Mouse (Mus musculus): ENCODE measurements around the gene Olfr172. TPM values are rescaled to one million over a fixed set of nuclear protein-coding genes. Genes with fewer than 3 reads are reported as not detected.

Olfr172 gene
- polyA plus RNA-seq, 1 experiment from 2014 or later, result not detected

DNA sequence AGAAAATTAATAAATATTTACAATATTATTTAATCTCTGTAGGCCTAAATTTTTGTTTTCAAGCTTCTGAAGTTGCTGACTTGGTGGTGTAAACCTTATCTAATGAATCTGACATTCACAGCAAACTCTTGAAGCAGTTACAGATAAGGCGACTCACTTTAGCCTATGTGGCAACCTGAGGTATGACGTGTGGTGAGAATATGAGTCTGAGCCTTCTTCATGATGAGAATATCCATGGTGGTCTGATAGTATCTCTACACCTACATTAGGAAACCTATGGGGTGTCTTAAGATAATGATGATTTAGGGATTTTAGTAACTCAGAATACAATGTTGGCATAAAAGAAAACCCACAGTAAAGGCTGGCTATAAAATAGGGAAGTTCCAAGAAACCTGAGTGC, 40.7 kb downstream of the Olfr172 start:
- H3K9ac ChIP-seq, result no peak overlapping the region
- H3K4me3 ChIP-seq (replicated peaks), result no peak overlapping the region
- 41% methylated on average over 2 of the region's 2 CpGs for WGBS (ENCODE audit: insufficient replicate concordance)
- no peaks in the 10 kb centered on the region for H3K4me1 ChIP-seq (replicated peaks)
- DNase-seq (no peak), ATAC-seq (ENCODE audit: low read depth) (no peak)
- no peaks in the 10 kb centered on the region for H3K36me3 ChIP-seq
- H3K27me3 ChIP-seq, result no peaks in the 10 kb centered on the region
- H3K9me3 ChIP-seq (replicated peaks), result no peaks in the 10 kb centered on the region
- H3K27ac ChIP-seq, result no peak overlapping the region
- H3K4me2 ChIP-seq, result no peak overlapping the region

DNA sequence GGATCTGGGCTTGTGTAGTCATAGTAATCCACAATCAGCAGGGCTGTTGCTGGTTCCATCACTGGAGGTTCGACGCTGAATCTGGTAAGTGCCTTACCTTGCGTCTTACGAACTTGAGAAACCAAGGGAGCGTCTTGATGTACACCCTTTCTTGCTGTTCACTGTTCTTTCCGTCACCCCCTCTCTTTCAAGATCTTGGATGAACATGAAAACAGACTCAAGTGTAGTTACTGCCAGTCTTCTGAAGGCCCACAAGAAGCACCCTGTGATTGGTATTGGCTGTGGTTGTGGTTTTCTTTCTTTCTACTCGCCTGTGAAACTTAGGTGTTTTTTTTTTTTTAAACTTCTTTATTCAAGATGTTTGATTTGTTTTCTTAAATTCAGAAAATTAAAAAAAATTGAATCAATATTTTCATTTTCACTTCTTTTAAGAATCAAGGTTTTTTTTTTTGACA, 44.3 kb downstream of the Olfr172 start, which contains the start of gene Gpr15:
Gene Gpr15 (minus strand): TSS at position 405 of the 455 bp plus-strand sequence.
- WGBS (ENCODE audit: insufficient replicate concordance), result 78% methylated on average over 7 of the region's 7 CpGs
- ATAC-seq (ENCODE audit: low read depth), result no peak

GRCm38 (mm10) chr16:58715018-58715417, 48.0 kb downstream of the Olfr172 start:
- Histone ChIP-seq H3K4me3 (replicated peaks) (no peak overlapping the region), H3K27me3 (no peaks in the 10 kb centered on the region), H3K4me1 (replicated peaks) (no peaks in the 10 kb centered on the region), H3K9ac (no peak overlapping the region), H3K36me3 (no peaks in the 10 kb centered on the region), H3K27ac (no peak overlapping the region), H3K4me2 (no peak overlapping the region), H3K9me3 (replicated peaks) (no peaks in the 10 kb centered on the region)
- DNase-seq (no peak), ATAC-seq (ENCODE audit: low read depth) (no peak)
- 52% methylated on average over 4 of the region's 4 CpGs for WGBS (ENCODE audit: insufficient replicate concordance)

More for the DNA sequence above, 44.3 kb downstream of the Olfr172 start, which contains the start of gene Gpr15:
- Histone ChIP-seq H3K27me3 (no peaks in the 10 kb centered on the region), H3K9me3 (replicated peaks) (no peaks in the 10 kb centered on the region), H3K4me1 (replicated peaks) (no peaks in the 10 kb centered on the region), H3K27ac (no peak within 1 kb of the TSS), H3K9ac (no peak within 1 kb of the TSS), H3K4me2 (no peak within 1 kb of the TSS), H3K36me3 (no peaks in the 10 kb centered on the region), H3K4me3 (replicated peaks) (no peak within 1 kb of the TSS)
- DNase-seq, result no peak

GRCm38 (mm10) chr16:58713128-58713527, 49.8 kb downstream of the Olfr172 start:
- DNase-seq (no peak), ATAC-seq (ENCODE audit: low read depth) (no peak)
- no peaks in the 10 kb centered on the region for H3K27me3 ChIP-seq
- 76% methylated on average over 1 of the region's 1 CpGs for WGBS (ENCODE audit: insufficient replicate concordance)
- H3K4me2 ChIP-seq, result no peak overlapping the region
- H3K9me3 ChIP-seq (replicated peaks), result no peaks in the 10 kb centered on the region
- H3K36me3 ChIP-seq, result no peaks in the 10 kb centered on the region
- 0 out of 2 replicates have a peak, but pooled peaks cover 4% of the 10 kb centered on the region for H3K4me1 ChIP-seq (replicated peaks)
- H3K4me3 ChIP-seq (replicated peaks), result no peak overlapping the region
- no peak overlapping the region for H3K27ac ChIP-seq
- H3K9ac ChIP-seq, result no peak overlapping the region

DNA sequence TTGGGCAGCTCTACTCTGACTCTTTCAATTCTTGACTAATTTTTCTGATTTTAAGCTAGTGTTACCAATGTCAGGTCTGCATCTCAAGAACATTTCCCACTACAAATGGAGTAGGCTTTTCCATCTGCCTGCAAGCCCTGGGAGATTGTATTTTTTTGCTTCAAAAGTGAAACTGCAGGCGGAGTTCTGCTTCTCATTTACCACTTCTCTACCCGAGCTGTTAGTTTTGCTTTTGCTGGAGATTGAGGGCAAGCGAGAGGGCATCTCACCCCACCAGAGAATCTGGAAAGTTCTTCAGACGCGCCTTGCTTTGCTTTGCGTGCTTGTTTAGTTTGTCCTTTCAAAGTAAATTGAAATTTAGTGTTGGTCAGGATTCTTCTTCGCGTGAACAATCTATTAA, 50.8 kb downstream of the Olfr172 start:
- Histone ChIP-seq H3K4me2 (no peak overlapping the region), H3K9me3 (replicated peaks) (no peaks in the 10 kb centered on the region), H3K27ac (no peak overlapping the region), H3K4me3 (replicated peaks) (no peak overlapping the region), H3K9ac (no peak overlapping the region), H3K4me1 (replicated peaks) (0 out of 2 replicates have a peak, but pooled peaks cover 4% of the 10 kb centered on the region), H3K36me3 (no peaks in the 10 kb centered on the region), H3K27me3 (no peaks in the 10 kb centered on the region)
- 65% methylated on average over 8 of the region's 8 CpGs for WGBS (ENCODE audit: insufficient replicate concordance)
- DNase-seq (no peak), ATAC-seq (ENCODE audit: low read depth) (no peak)

Small RNA genes within 50 kb of the gene (microRNA-seq; reads per million reads assigned to microRNA genes)
- gene Gm27564, result not detected

Other genes starting within 250 kb of the Olfr172 start
- gene St3gal6, start 238.9 kb downstream of the Olfr172 start, polyA plus RNA-seq (2015; fragmentation: Nextera tagmentation; extraction: Ambion mirVana), result 43.5 and 47.6 TPM in 2 replicates
- gene Gm813, start 146.2 kb downstream of the Olfr172 start, polyA plus RNA-seq (2015; fragmentation: Nextera tagmentation; extraction: Ambion mirVana), result not detected in 2 replicates
- gene E330017A01Rik, start 124.4 kb downstream of the Olfr172 start, polyA plus RNA-seq (2015; fragmentation: Nextera tagmentation; extraction: Ambion mirVana), result not detected in 2 replicates
- gene Cpox, start 92.9 kb downstream of the Olfr172 start, polyA plus RNA-seq (2015; fragmentation: Nextera tagmentation; extraction: Ambion mirVana), result 422 and 453 TPM in 2 replicates
- 0.06 and 0.16 TPM in 2 replicates for gene Gpr15, start 44.1 kb downstream of the Olfr172 start, polyA plus RNA-seq (2015; fragmentation: Nextera tagmentation; extraction: Ambion mirVana)
- 32.9 and 41.4 TPM in 2 replicates for gene Cldnd1, start 35.3 kb downstream of the Olfr172 start, polyA plus RNA-seq (2015; fragmentation: Nextera tagmentation; extraction: Ambion mirVana)
- gene Olfr173, start 37.1 kb upstream of the Olfr172 start, polyA plus RNA-seq (2015; fragmentation: Nextera tagmentation; extraction: Ambion mirVana), result not detected in 2 replicates
- gene Olfr175-ps1, start 63.6 kb upstream of the Olfr172 start, polyA plus RNA-seq (2015; fragmentation: Nextera tagmentation; extraction: Ambion mirVana), result not detected in 2 replicates
- gene Olfr177, start 111.6 kb upstream of the Olfr172 start, polyA plus RNA-seq (2015; fragmentation: Nextera tagmentation; extraction: Ambion mirVana), result not detected in 2 replicates
- gene Olfr178, start 128.9 kb upstream of the Olfr172 start, polyA plus RNA-seq (2015; fragmentation: Nextera tagmentation; extraction: Ambion mirVana), result not detected in 2 replicates
- not detected in 2 replicates for gene Olfr181, start 165.6 kb upstream of the Olfr172 start, polyA plus RNA-seq (2015; fragmentation: Nextera tagmentation; extraction: Ambion mirVana)
- not detected in 2 replicates for gene Olfr180, start 166.2 kb upstream of the Olfr172 start, polyA plus RNA-seq (2015; fragmentation: Nextera tagmentation; extraction: Ambion mirVana)
- gene Olfr183, start 232.2 kb upstream of the Olfr172 start, polyA plus RNA-seq (2015; fragmentation: Nextera tagmentation; extraction: Ambion mirVana), result not detected in 2 replicates

Measured in liver, embryonic 13.5 days (tissue).